Mouse (Mus musculus) retina, adult 2 months (tissue): ENCODE results near the gene Entr1.
"Not testable (repeated sequence)": the region's sequence is repeated elsewhere in the genome, so short reads cannot be mapped to it uniquely, and the experiment has no call there.

Experiments
- DNase-seq: peaks from one replicate; pipeline ENCODE4 v3.0.0-alpha.2; 2012; ENCODE audit warnings: low read depth, low spot score

Entr1 gene

GRCm38 (mm10) chr2:26388682-26389153 lies 398 bp downstream of the Entr1 start:
- no peak for DNase-seq

GRCm38 (mm10) chr2:26387713-26388112 lies 1.4 kb downstream of the Entr1 start:
- no peak for DNase-seq

GRCm38 (mm10) chr2:26380871-26381270 lies 8.2 kb downstream of the Entr1 start:
- DNase-seq: not testable (repeated sequence)

- peak; percentile 60 for DNase-seq
These were observed 8.9 kb downstream of the Entr1 start, which contains the start of gene Snapc4 for GRCm38 (mm10) chr2:26380131-26380771. Gene Snapc4 (minus strand): TSS chr2:26380653.

- no peak for DNase-seq
These were observed 16.7 kb downstream of the Entr1 start for GRCm38 (mm10) chr2:26372396-26372795.

GRCm38 (mm10) chr2:26368572-26368971 lies 20.5 kb downstream of the Entr1 start:
- no peak for DNase-seq

- no peak for DNase-seq
These were observed 21.2 kb downstream of the Entr1 start for GRCm38 (mm10) chr2:26367911-26368310.

- DNase-seq: no peak
These were observed 24.2 kb downstream of the Entr1 start for GRCm38 (mm10) chr2:26364738-26365465.

- no peak for DNase-seq
These were observed 25.6 kb downstream of the Entr1 start for GRCm38 (mm10) chr2:26363481-26363880.

GRCm38 (mm10) chr2:26362991-26363390 lies 26.1 kb downstream of the Entr1 start:
- no peak for DNase-seq

GRCm38 (mm10) chr2:26360772-26361171 lies 28.3 kb downstream of the Entr1 start, which contains the start of gene Card9:
Gene Card9 (minus strand): TSS chr2:26360918.
- no peak for DNase-seq

GRCm38 (mm10) chr2:26359983-26360382 lies 29.1 kb downstream of the Entr1 start:
- DNase-seq: no peak

GRCm38 (mm10) chr2:26358667-26359320 lies 30.3 kb downstream of the Entr1 start:
- no peak for DNase-seq

GRCm38 (mm10) chr2:26357484-26357883 lies 31.6 kb downstream of the Entr1 start:
- no peak for DNase-seq

GRCm38 (mm10) chr2:26356678-26357077 lies 32.4 kb downstream of the Entr1 start:
- no peak for DNase-seq

GRCm38 (mm10) chr2:26356231-26356630 lies 32.9 kb downstream of the Entr1 start:
- DNase-seq: no peak

GRCm38 (mm10) chr2:26354401-26354800 lies 34.7 kb downstream of the Entr1 start:
- DNase-seq: no peak

- DNase-seq: no peak
These were observed 35.8 kb downstream of the Entr1 start for GRCm38 (mm10) chr2:26353066-26353980.

GRCm38 (mm10) chr2:26352291-26352910 lies 36.7 kb downstream of the Entr1 start:
- DNase-seq: no peak

- peak; percentile 81 for DNase-seq
These were observed 37.5 kb downstream of the Entr1 start, which contains the start of gene Dnlz for GRCm38 (mm10) chr2:26351358-26352290. Gene Dnlz (minus strand): TSS chr2:26352110.
